Mouse (Mus musculus) limb, embryonic 15.5 days (tissue): ENCODE results near the gene Fblim1. TPM values are rescaled to one million over a fixed set of nuclear protein-coding genes. Genes with fewer than 3 reads are reported as not detected.
A peak's percentile ranks its signal among the peaks of the same experiment; 100 is the strongest.

Experiments
- ATAC-seq: fragments of 200-750 bp; cut with Nextera tagmentation; 2 replicates; pipeline ENCODE4 v1.8.0; 2017; ENCODE audit warnings: low read depth, moderate TSS enrichment; ENCODE audit not compliant: insufficient number of reproducible peaks, low FRiP score, low TSS enrichment
- H3K27ac ChIP-seq: fragments of 300-500 bp; sonication (generic); 2 replicates; pipeline ENCODE4 v1.5.1; 2015; ENCODE audit warnings: moderate library complexity, mild to moderate bottlenecking, inconsistent platforms
- H3K27me3 ChIP-seq: fragments of 300-500 bp; sonication (generic); 2 replicates; pipeline ENCODE4 v1.6.1; 2015; ENCODE audit warnings: inconsistent platforms
- H3K36me3 ChIP-seq: fragments of 300-500 bp; sonication (generic); 2 replicates; pipeline ENCODE4 v1.6.1; 2015; ENCODE audit warnings: inconsistent platforms
- H3K4me1 ChIP-seq: fragments of 300-500 bp; sonication (generic); 2 replicates; pipeline ENCODE4 v1.6.1; 2015; ENCODE audit warnings: inconsistent platforms
- H3K4me2 ChIP-seq: fragments of 300-500 bp; sonication (generic); 2 replicates; pipeline ENCODE4 v1.6.1; 2015; ENCODE audit warnings: mild to moderate bottlenecking, inconsistent platforms
- H3K4me3 ChIP-seq: fragments of 300-500 bp; sonication (generic); 2 replicates; pipeline ENCODE4 v1.5.1; 2015; ENCODE audit warnings: mild to moderate bottlenecking, inconsistent platforms
- H3K9ac ChIP-seq: fragments of 300-500 bp; sonication (generic); 2 replicates; pipeline ENCODE4 v1.6.1; 2015; ENCODE audit warnings: inconsistent platforms
- H3K9me3 ChIP-seq: fragments of 300-500 bp; sonication (generic); 2 replicates; pipeline ENCODE4 v1.6.1; 2016; ENCODE audit warnings: inconsistent platforms
- WGBS: fragments of 180-500 bp; shearing (Covaris S2); methylation state at CpG from one replicate; pipeline ENCODE4 v1.1.7; 2015; 5-methylcytosine and 5-hydroxymethylcytosine counted together
- polyA plus RNA-seq: library from polyadenylated mRNA; unstranded; fragments of >200 nt; fragmentation: Nextera tagmentation; extraction: Ambion mirVana; gene quantifications from 2 replicates; pipeline ENCODE4 v1.2.1, GENCODE M21; 2015

The Fblim1 gene
- polyA plus RNA-seq, 1 experiment from 2014 or later: 29.3 TPM

DNA sequence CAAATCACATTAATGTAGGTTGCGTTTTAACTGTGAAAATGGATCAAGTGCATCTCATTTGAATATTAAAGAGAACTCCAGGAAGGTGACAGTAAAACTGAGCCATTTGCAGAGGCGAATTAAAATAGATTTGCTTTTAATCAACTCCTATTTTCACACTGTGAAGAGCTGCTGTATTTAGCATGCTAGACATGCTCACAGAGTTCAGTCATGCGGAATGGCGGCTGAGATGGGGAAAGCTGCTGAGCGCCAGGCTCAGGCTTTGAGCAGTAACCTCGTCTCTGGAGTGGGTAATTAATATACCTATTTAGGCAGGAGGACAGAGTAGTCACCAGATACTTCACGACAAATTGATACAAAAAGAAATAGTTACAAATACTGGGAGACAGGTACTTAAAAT, 64.0 kb downstream of the Fblim1 start:
- H3K27ac ChIP-seq: no peak overlapping the region
- H3K4me1 ChIP-seq: peaks cover 10% of the 10 kb centered on the region; the same call in 1 of the 2 replicates
- no peaks in the 10 kb centered on the region for H3K36me3 ChIP-seq
- no peak for ATAC-seq
- H3K9ac ChIP-seq: no peak overlapping the region
- 55% methylated on average over 7 of the region's 7 CpGs for WGBS
- no peaks in the 10 kb centered on the region for H3K9me3 ChIP-seq
- no peak overlapping the region for H3K4me2 ChIP-seq
- H3K4me3 ChIP-seq: no peak overlapping the region
- no peaks in the 10 kb centered on the region for H3K27me3 ChIP-seq

- H3K4me2 ChIP-seq: no peak overlapping the region
- no peak for ATAC-seq
- no peaks in the 10 kb centered on the region for H3K27me3 ChIP-seq
- H3K36me3 ChIP-seq: no peaks in the 10 kb centered on the region
- 0 out of 2 replicates have a peak overlapping the region, but pooled peaks have one; percentile 28 for H3K27ac ChIP-seq
- WGBS: 51% methylated on average over 3 of the region's 3 CpGs
- H3K4me1 ChIP-seq: peaks cover 20% of the 10 kb centered on the region
- H3K4me3 ChIP-seq: no peak overlapping the region
- no peaks in the 10 kb centered on the region for H3K9me3 ChIP-seq
- H3K9ac ChIP-seq: no peak overlapping the region
Measured at GRCm38 (mm10) chr4:141540844-141541243, 65.1 kb downstream of the Fblim1 start.

- H3K4me1 ChIP-seq: peaks cover 28% of the 10 kb centered on the region
- H3K9me3 ChIP-seq: no peaks in the 10 kb centered on the region
- no peak for ATAC-seq
- WGBS: 39% methylated on average over 12 of the region's 12 CpGs
- no peaks in the 10 kb centered on the region for H3K36me3 ChIP-seq
- H3K4me2 ChIP-seq: peak overlapping the region; percentile 95
- no peaks in the 10 kb centered on the region for H3K27me3 ChIP-seq
- H3K4me3 ChIP-seq: peak overlapping the region; percentile 83
- H3K9ac ChIP-seq: peak overlapping the region; percentile 60; the same call in 1 of the 2 replicates
- H3K27ac ChIP-seq: peak overlapping the region; percentile 99
Measured at GRCm38 (mm10) chr4:141539213-141539767, 66.6 kb downstream of the Fblim1 start.

- Histone ChIP-seq H3K9me3 (no peaks in the 10 kb centered on the region), H3K4me1 (peaks cover 32% of the 10 kb centered on the region), H3K27me3 (no peaks in the 10 kb centered on the region), H3K27ac (peak within 1 kb of the TSS; percentile 99), H3K9ac (peak within 1 kb of the TSS; percentile 89), H3K4me2 (peak within 1 kb of the TSS; percentile 95), H3K36me3 (no peaks in the 10 kb centered on the region), H3K4me3 (peak within 1 kb of the TSS; percentile 83)
- WGBS: under 1% methylated on average over 40 of the region's 88 CpGs
- peak; percentile 89 for ATAC-seq
Measured at GRCm38 (mm10) chr4:141538408-141539212, 67.3 kb downstream of the Fblim1 start, which contains the start of gene Spen. Gene Spen (minus strand): TSS chr4:141538597.

DNA sequence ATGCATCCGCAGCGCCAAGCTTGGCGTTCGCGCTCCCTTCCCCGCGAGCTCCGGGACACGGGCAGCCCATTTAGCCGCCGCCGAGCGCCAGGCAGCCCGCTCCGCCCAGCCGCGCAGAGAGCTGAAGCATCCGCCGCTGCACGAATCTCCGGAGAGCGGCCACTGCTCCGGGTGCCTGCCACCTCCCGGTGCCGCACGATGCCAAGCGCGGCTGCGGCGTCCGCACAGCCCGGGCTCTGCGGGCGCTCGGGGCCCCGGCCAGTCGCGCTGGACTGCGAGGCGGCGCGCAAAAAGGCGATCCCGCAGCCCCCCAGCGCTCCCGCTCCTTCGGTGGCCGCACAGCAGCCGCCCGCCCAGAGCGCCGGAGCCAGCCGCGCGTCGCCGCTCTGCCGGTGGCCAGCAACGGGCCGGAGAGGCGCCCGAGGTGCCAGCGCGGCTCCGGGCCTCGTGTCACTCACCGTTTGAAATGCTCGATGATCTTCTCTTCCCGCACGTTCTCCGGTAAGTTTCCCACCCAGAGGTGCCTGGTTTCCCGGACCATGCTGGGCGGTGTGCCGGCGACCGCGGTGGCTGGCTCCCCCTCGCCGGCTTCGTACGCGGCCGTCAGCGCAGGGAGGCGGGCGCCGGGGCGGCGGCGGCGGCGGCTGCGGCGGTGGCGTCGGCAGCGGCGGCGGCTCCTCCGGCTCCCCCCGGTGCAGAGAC, 68.0 kb downstream of the Fblim1 start:
- peak overlapping the region; percentile 89 for H3K9ac ChIP-seq
- H3K27me3 ChIP-seq: no peaks in the 10 kb centered on the region
- peak overlapping the region; percentile 83 for H3K4me3 ChIP-seq
- peak overlapping the region; percentile 99 for H3K27ac ChIP-seq
- no peaks in the 10 kb centered on the region for H3K9me3 ChIP-seq
- peaks cover 32% of the 10 kb centered on the region for H3K4me1 ChIP-seq
- no peak for ATAC-seq
- no peaks in the 10 kb centered on the region for H3K36me3 ChIP-seq
- WGBS: under 1% methylated on average over 94 of the region's 101 CpGs
- peak overlapping the region; percentile 95 for H3K4me2 ChIP-seq

GRCm38 (mm10) chr4:141537226-141537610, 68.7 kb downstream of the Fblim1 start:
- H3K27ac ChIP-seq: peak overlapping the region; percentile 99
- no peak for ATAC-seq
- no peaks in the 10 kb centered on the region for H3K36me3 ChIP-seq
- H3K4me3 ChIP-seq: peak overlapping the region; percentile 83
- no peaks in the 10 kb centered on the region for H3K9me3 ChIP-seq
- peaks cover 33% of the 10 kb centered on the region for H3K4me1 ChIP-seq
- WGBS: under 1% methylated on average over 14 of the region's 14 CpGs
- H3K27me3 ChIP-seq: no peaks in the 10 kb centered on the region
- H3K4me2 ChIP-seq: peak overlapping the region; percentile 95
- peak overlapping the region; percentile 89 for H3K9ac ChIP-seq

GRCm38 (mm10) chr4:141536291-141537225, 69.3 kb downstream of the Fblim1 start:
- peak; percentile 16; the same call in 1 of the 2 replicates for ATAC-seq
- H3K27ac ChIP-seq: peak overlapping the region; percentile 99
- H3K36me3 ChIP-seq: no peaks in the 10 kb centered on the region
- peak overlapping the region; percentile 83 for H3K4me3 ChIP-seq
- H3K4me2 ChIP-seq: peak overlapping the region; percentile 95
- peak overlapping the region; percentile 89 for H3K9ac ChIP-seq
- WGBS: under 1% methylated on average over 61 of the region's 61 CpGs
- no peaks in the 10 kb centered on the region for H3K9me3 ChIP-seq
- H3K27me3 ChIP-seq: no peaks in the 10 kb centered on the region
- peaks cover 35% of the 10 kb centered on the region for H3K4me1 ChIP-seq

- Histone ChIP-seq H3K4me2 (peak overlapping the region; percentile 95), H3K4me1 (peaks cover 35% of the 10 kb centered on the region), H3K9ac (no peak overlapping the region), H3K27ac (peak overlapping the region; percentile 47; the same call in 1 of the 2 replicates), H3K9me3 (no peaks in the 10 kb centered on the region), H3K27me3 (no peaks in the 10 kb centered on the region), H3K36me3 (0 out of 2 replicates have a peak, but pooled peaks cover 3% of the 10 kb centered on the region), H3K4me3 (peak overlapping the region; percentile 83)
- 31% methylated on average over 9 of the region's 11 CpGs for WGBS
- no peak for ATAC-seq
Measured at GRCm38 (mm10) chr4:141534947-141535680, 70.8 kb downstream of the Fblim1 start.

GRCm38 (mm10) chr4:141530979-141531378, 74.9 kb downstream of the Fblim1 start:
- no peaks in the 10 kb centered on the region for H3K27me3 ChIP-seq
- no peak overlapping the region for H3K4me2 ChIP-seq
- no peak overlapping the region for H3K27ac ChIP-seq
- 65% methylated on average over 15 of the region's 15 CpGs for WGBS
- no peak overlapping the region for H3K9ac ChIP-seq
- no peak overlapping the region for H3K4me3 ChIP-seq
- H3K36me3 ChIP-seq: 0 out of 2 replicates have a peak, but pooled peaks cover 3% of the 10 kb centered on the region
- ATAC-seq: no peak
- H3K9me3 ChIP-seq: no peaks in the 10 kb centered on the region
- H3K4me1 ChIP-seq: peaks cover 20% of the 10 kb centered on the region

- H3K27me3 ChIP-seq: no peaks in the 10 kb centered on the region
- 0 out of 2 replicates have a peak, but pooled peaks cover 3% of the 10 kb centered on the region for H3K36me3 ChIP-seq
- 90% methylated on average over 11 of the region's 11 CpGs for WGBS
- peaks cover 3% of the 10 kb centered on the region for H3K4me1 ChIP-seq
- no peak overlapping the region for H3K4me3 ChIP-seq
- H3K27ac ChIP-seq: no peak overlapping the region
- ATAC-seq: no peak
- H3K4me2 ChIP-seq: no peak overlapping the region
- H3K9ac ChIP-seq: no peak overlapping the region
- H3K9me3 ChIP-seq: no peaks in the 10 kb centered on the region
Measured at GRCm38 (mm10) chr4:141528938-141529337, 77.0 kb downstream of the Fblim1 start.
